Mouse (Mus musculus): ENCODE data around the gene Tcf3. TPM values are rescaled to one million over a fixed set of nuclear protein-coding genes. Genes with fewer than 3 reads are reported as not detected.

Gene Tcf3
- polyA plus RNA-seq, 1 experiment, result 67.5 TPM

DNA sequence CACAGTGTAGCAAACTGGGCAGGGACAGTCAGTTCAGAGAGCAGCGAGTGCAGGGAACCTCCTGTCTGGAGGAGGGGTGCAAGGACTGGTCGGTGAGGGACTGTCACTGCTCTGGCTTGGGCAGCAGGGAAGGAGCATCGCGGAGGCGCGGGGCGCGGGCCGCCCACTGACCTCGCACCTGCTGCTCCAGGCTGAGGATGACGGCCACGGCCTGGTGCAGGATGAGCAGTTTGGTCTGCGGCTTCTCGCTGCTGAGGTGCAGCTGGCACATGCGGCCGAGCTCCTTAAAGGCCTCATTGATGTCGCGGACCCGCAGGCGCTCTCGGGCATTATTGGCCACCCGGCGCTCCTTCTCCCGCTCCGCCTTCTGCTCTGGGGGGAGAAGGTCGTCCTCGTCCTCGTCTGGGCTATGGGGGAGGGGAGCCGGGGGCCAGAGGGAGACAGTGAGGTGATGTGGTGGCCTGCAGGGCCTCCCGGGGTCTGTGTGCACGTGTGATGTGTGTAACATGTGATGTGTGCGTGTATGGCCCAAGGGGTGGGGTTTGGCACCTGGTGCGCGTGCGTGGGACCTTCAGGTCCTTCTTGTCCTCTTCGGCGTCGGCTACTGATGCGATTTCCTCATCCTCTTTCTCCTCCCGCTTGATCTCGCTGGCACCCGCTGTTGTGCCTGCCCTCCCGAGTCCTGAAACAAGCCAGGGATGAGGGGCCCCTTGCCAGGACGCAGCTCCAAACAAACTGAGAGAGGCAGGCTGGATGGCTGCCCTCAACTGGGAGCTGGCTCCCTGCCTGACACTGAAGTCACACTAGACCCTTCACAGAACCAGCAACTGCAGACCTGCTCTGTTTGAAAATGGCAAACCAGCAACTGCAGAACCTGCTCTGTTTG, 20.5 kb downstream of the Tcf3 start:
- Histone ChIP-seq H3K36me3 (ENCODE audit: control insufficient read depth, insufficient read depth) (peaks cover 9% of the 10 kb centered on the region), H3K4me3 (no peak overlapping the region), H3K79me2 (ENCODE audit: control insufficient read depth, insufficient read depth) (no peaks in the 10 kb centered on the region), H3ac (ENCODE audit: control insufficient read depth, insufficient read length) (no peak overlapping the region), H3K27me3 (ENCODE audit: control insufficient read depth, insufficient read depth, insufficient read length) (no peaks in the 10 kb centered on the region), H3K4me2 (ENCODE audit: low read depth) (no peak overlapping the region)
- TF ChIP-seq POLR2A (IDR thresholded peaks at IDR 0.05; ENCODE audit: insufficient read length, low read depth), result no peak

DNA sequence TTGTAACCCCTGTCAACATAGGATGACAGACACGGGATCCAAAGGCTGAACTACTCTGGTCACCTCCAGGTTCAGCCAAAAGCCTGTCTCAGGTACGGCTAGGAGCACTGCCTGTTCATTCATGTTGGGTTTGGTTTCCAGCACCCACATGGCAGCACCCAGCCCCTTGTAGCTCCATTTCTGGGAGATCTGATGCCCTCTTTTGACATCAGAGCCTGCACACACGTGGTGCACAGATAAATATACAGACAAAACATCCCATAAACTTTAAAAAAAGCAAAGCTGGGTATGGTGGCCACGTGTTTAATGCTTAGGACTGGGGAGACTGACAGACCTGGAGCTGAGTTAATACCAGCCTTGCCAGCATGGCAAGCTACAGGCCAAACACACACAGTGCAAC, 25.5 kb downstream of the Tcf3 start:
- H3K36me3 ChIP-seq (ENCODE audit: control insufficient read depth, insufficient read depth), result peaks cover 13% of the 10 kb centered on the region
- H3K4me3 ChIP-seq, result no peak overlapping the region
- H3K4me2 ChIP-seq (ENCODE audit: low read depth), result no peak overlapping the region
- no peak for TF ChIP-seq MYOG (IDR thresholded peaks at IDR 0.05; ENCODE audit: control insufficient read depth in 1 of 3, insufficient read depth in 1 of 3, insufficient read length in 2 of 3, low read depth in 2 of 3)
- no peak for TF ChIP-seq REST (IDR thresholded peaks at IDR 0.05; ENCODE audit: insufficient read depth, insufficient read length)
- no peak for TF ChIP-seq TCF12 (IDR thresholded peaks at IDR 0.05; ENCODE audit: insufficient read depth, poor library complexity, severe bottlenecking)
- TF ChIP-seq MYOD1 (IDR thresholded peaks at IDR 0.05; ENCODE audit: control insufficient read depth in 1 of 3, insufficient read length in 2 of 3, low read depth in 2 of 3), result no peak
- no peak for TF ChIP-seq SRF (IDR thresholded peaks at IDR 0.05; ENCODE audit: control insufficient read depth, insufficient read length, low read depth)
- no peak for TF ChIP-seq CEBPB (IDR thresholded peaks at IDR 0.05; ENCODE audit: insufficient read depth, poor library complexity, severe bottlenecking)
- TF ChIP-seq MAX (IDR thresholded peaks at IDR 0.05; ENCODE audit: low read depth), result no peak
- no peak for TF ChIP-seq POLR2A (IDR thresholded peaks at IDR 0.05; ENCODE audit: insufficient read length, low read depth)
- no peak for TF ChIP-seq E2F4 (IDR thresholded peaks at IDR 0.05; ENCODE audit: insufficient read depth)
- TF ChIP-seq TCF3 (IDR thresholded peaks at IDR 0.05; ENCODE audit: insufficient read length, low read depth), result no peak
- no peak for TF ChIP-seq USF1 (IDR thresholded peaks at IDR 0.05; ENCODE audit: low read depth)
- TF ChIP-seq POLR2AphosphoS2 (IDR thresholded peaks at IDR 0.05; ENCODE audit: insufficient read length, low read depth), result no peak
- H3ac ChIP-seq (ENCODE audit: control insufficient read depth, insufficient read length), result no peak overlapping the region
- no peaks in the 10 kb centered on the region for H3K27me3 ChIP-seq (ENCODE audit: control insufficient read depth, insufficient read depth, insufficient read length)
- peaks cover 33% of the 10 kb centered on the region for H3K79me2 ChIP-seq (ENCODE audit: control insufficient read depth, insufficient read depth)

- TF ChIP-seq POLR2A (IDR thresholded peaks at IDR 0.05; ENCODE audit: insufficient read length, low read depth) (peak; percentile 70), POLR2AphosphoS2 (IDR thresholded peaks at IDR 0.05; ENCODE audit: insufficient read length, low read depth) (no peak), CEBPB (IDR thresholded peaks at IDR 0.05; ENCODE audit: insufficient read depth, poor library complexity, severe bottlenecking) (no peak), MYOD1 (IDR thresholded peaks at IDR 0.05; ENCODE audit: control insufficient read depth in 1 of 3, insufficient read length in 2 of 3, low read depth in 2 of 3) (no peak), TCF12 (IDR thresholded peaks at IDR 0.05; ENCODE audit: insufficient read depth, poor library complexity, severe bottlenecking) (no peak)
- Histone ChIP-seq H3K27me3 (ENCODE audit: control insufficient read depth, insufficient read depth, insufficient read length) (no peaks in the 10 kb centered on the region), H3K4me3 (peak within 1 kb of the TSS; percentile 93), H3K4me2 (ENCODE audit: low read depth) (peak within 1 kb of the TSS; percentile 100), H3K36me3 (ENCODE audit: control insufficient read depth, insufficient read depth) (peaks cover 13% of the 10 kb centered on the region), H3ac (ENCODE audit: control insufficient read depth, insufficient read length) (peak within 1 kb of the TSS; percentile 58), H3K79me2 (ENCODE audit: control insufficient read depth, insufficient read depth) (peaks cover 33% of the 10 kb centered on the region)
Measured at GRCm38 (mm10) chr10:80406684-80407501, 26.6 kb downstream of the Tcf3 start, which contains the start of gene Uqcr11. TSS of gene Uqcr11 (minus strand) at chr10:80406830.

- Histone ChIP-seq H3K79me2 (ENCODE audit: control insufficient read depth, insufficient read depth) (peaks cover 33% of the 10 kb centered on the region), H3K4me3 (peak overlapping the region; percentile 93), H3K4me2 (ENCODE audit: low read depth) (peak overlapping the region; percentile 95), H3K27me3 (ENCODE audit: control insufficient read depth, insufficient read depth, insufficient read length) (no peaks in the 10 kb centered on the region), H3ac (ENCODE audit: control insufficient read depth, insufficient read length) (peak overlapping the region; percentile 58), H3K36me3 (ENCODE audit: control insufficient read depth, insufficient read depth) (peaks cover 7% of the 10 kb centered on the region)
- TF ChIP-seq USF1 (IDR thresholded peaks at IDR 0.05; ENCODE audit: low read depth) (no peak), REST (IDR thresholded peaks at IDR 0.05; ENCODE audit: insufficient read depth, insufficient read length) (no peak), TCF3 (IDR thresholded peaks at IDR 0.05; ENCODE audit: insufficient read length, low read depth) (no peak), E2F4 (IDR thresholded peaks at IDR 0.05; ENCODE audit: insufficient read depth) (no peak), CEBPB (IDR thresholded peaks at IDR 0.05; ENCODE audit: insufficient read depth, poor library complexity, severe bottlenecking) (no peak), MAX (IDR thresholded peaks at IDR 0.05; ENCODE audit: low read depth) (no peak), SRF (IDR thresholded peaks at IDR 0.05; ENCODE audit: control insufficient read depth, insufficient read length, low read depth) (no peak), MYOG (IDR thresholded peaks at IDR 0.05; ENCODE audit: control insufficient read depth in 1 of 3, insufficient read depth in 1 of 3, insufficient read length in 2 of 3, low read depth in 2 of 3) (no peak), MYOD1 (IDR thresholded peaks at IDR 0.05; ENCODE audit: control insufficient read depth in 1 of 3, insufficient read length in 2 of 3, low read depth in 2 of 3) (no peak), TCF12 (IDR thresholded peaks at IDR 0.05; ENCODE audit: insufficient read depth, poor library complexity, severe bottlenecking) (no peak), POLR2AphosphoS2 (IDR thresholded peaks at IDR 0.05; ENCODE audit: insufficient read length, low read depth) (no peak), POLR2A (IDR thresholded peaks at IDR 0.05; ENCODE audit: insufficient read length, low read depth) (no peak)
Measured at GRCm38 (mm10) chr10:80405481-80406173, 27.8 kb downstream of the Tcf3 start.
